Mouse (Mus musculus) testis, adult 2 months (tissue): ENCODE data around the gene Stra6. TPM values are rescaled to one million over a fixed set of nuclear protein-coding genes. Genes with fewer than 3 reads are reported as not detected.
A peak's percentile ranks its signal among the peaks of the same experiment; 100 is the strongest.

Experiments
- H3K27ac ChIP-seq: fragments of 200-500 bp; 2 replicates; pipeline ENCODE4 v1.5.1; 2012; ENCODE audit warnings: low read depth, low read length; ENCODE audit not compliant: control insufficient read depth, insufficient read depth
- H3K27me3 ChIP-seq: fragments of 200-500 bp; 2 replicates; pipeline ENCODE4 v1.6.1; 2012; ENCODE audit warnings: mild to moderate bottlenecking, low read length, moderate library complexity; ENCODE audit not compliant: control insufficient read depth, insufficient read depth
- H3K36me3 ChIP-seq: fragments of 200-500 bp; 2 replicates; pipeline ENCODE4 v1.6.1; 2012; ENCODE audit warnings: mild to moderate bottlenecking, low read length; ENCODE audit not compliant: control insufficient read depth, insufficient read depth
- H3K4me1 ChIP-seq: fragments of 200-500 bp; 2 replicates; pipeline ENCODE4 v1.6.1; 2012; ENCODE audit warnings: low read length; ENCODE audit not compliant: control insufficient read depth, insufficient read depth
- H3K4me3 ChIP-seq: fragments of 200-500 bp; 2 replicates; pipeline ENCODE4 v1.5.1; 2012; ENCODE audit warnings: low read depth, mild to moderate bottlenecking, low read length, moderate library complexity, mixed read lengths; ENCODE audit not compliant: control insufficient read depth
- CTCF ChIP-seq: fragments of 200-500 bp; IDR thresholded peaks from 2 replicates; pipeline ENCODE4 v1.5.1; 2012; ENCODE audit warnings: low read depth, mild to moderate bottlenecking, inconsistent platforms, low read length, moderate library complexity; ENCODE audit not compliant: control insufficient read depth, insufficient read depth, insufficient replicate concordance
- POLR2A ChIP-seq: fragments of 200-500 bp; IDR thresholded peaks from 2 replicates; pipeline ENCODE4 v1.6.1; 2012; ENCODE audit warnings: low read depth, mild to moderate bottlenecking, inconsistent platforms, low read length, moderate library complexity; ENCODE audit not compliant: control insufficient read depth
- polyA plus RNA-seq: library from polyadenylated mRNA; depleted of rRNA; stranded (reverse); fragments of >200 nt; gene quantifications from 2 replicates; pipeline ENCODE4 v1.2.3, GENCODE M21; 2012

Gene Stra6
- polyA plus RNA-seq, 1 experiment: 6.4 TPM

DNA sequence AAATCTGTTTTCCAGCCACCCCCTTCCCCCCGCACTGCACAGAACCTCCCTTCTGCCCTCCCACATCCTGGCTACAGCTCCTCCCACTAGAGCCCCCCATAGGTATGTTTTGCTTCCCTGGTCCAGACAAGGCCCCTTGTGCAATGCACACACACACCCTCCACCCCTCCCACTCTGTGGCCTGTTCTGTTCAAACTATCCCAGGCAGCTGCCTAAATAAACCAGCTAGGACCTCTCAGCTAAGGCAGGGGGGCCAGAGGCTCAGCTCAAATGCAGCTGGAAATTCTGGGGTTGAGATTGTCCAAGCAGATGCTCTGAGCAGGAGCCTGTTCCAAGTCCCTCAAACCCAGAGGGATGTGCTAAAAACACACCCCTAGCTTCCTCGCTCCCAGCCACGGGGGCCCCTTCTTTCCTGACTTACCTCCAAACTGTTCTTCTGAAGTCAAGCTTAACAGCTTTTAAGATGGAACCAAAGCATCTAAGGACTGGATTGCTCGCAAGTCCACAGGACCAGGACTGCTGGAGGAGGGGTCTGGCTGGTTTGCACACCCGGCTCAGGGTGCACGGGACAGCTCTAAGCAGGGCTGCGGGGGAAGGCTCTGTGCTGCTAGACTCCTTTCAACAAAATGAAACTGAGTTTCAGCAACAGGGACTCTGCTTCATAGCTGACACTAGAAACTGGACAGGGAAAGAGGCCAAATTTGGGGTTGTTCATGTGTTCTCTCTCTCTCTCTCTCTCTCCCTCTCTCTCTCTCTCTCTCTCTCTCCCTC lies 95.1 kb downstream of the Stra6 start:
- TF ChIP-seq CTCF (no peak), POLR2A (no peak)
- no peaks in the 10 kb centered on the region for H3K27me3 ChIP-seq
- H3K4me3 ChIP-seq: no peak overlapping the region
- no peaks in the 10 kb centered on the region for H3K36me3 ChIP-seq
- H3K27ac ChIP-seq: peak overlapping the region; percentile 18
- H3K4me1 ChIP-seq: peaks cover 2% of the 10 kb centered on the region; the same call in 1 of the 2 replicates

DNA sequence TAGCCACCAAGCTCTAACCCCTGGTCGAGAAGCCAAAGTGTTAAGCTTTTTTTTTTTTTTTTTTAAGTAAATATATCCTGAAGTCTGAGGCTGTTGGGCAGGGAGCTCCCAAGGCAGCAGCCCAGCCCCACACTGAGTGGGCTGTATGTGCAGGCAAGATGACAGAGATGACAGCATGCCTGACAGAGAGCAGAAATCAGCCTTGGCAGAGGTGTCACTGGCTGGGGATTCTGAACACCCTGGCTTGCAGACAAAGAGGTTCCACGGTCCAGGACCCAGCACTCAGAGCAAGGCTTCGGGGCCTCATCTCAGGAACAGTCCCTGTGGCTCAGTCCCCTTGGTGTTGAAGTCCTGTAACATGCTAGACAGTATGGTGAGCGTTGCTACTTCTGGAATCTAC lies 96.3 kb downstream of the Stra6 start:
- no peak overlapping the region for H3K4me3 ChIP-seq
- H3K4me1 ChIP-seq: peaks cover 2% of the 10 kb centered on the region; the same call in 1 of the 2 replicates
- no peaks in the 10 kb centered on the region for H3K27me3 ChIP-seq
- no peaks in the 10 kb centered on the region for H3K36me3 ChIP-seq
- no peak for TF ChIP-seq CTCF
- no peak for TF ChIP-seq POLR2A
- no peak overlapping the region for H3K27ac ChIP-seq

DNA sequence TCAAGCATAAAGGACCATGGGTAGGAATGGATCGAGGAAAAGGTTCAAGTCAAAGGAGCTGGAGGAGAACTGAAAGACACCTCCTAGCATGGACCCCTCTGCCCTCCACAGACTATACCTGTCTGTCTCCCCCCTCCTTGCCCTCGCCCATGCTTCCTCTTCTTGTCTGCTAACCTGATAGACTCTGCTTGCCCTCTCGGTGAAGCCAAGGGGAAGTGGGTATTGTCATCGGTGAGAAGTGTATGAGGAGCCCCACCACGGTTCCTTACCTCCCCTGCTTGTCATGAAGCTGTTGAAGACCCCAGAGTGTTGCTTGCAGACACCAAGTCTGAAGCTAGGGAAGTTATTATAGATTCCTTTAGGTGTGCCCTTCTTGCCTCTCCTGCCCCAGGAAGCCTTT lies 96.7 kb downstream of the Stra6 start:
- Histone ChIP-seq H3K27ac (no peak overlapping the region), H3K36me3 (no peaks in the 10 kb centered on the region), H3K27me3 (no peaks in the 10 kb centered on the region), H3K4me1 (peaks cover 2% of the 10 kb centered on the region; the same call in 1 of the 2 replicates), H3K4me3 (no peak overlapping the region)
- no peak for TF ChIP-seq CTCF
- no peak for TF ChIP-seq POLR2A

DNA sequence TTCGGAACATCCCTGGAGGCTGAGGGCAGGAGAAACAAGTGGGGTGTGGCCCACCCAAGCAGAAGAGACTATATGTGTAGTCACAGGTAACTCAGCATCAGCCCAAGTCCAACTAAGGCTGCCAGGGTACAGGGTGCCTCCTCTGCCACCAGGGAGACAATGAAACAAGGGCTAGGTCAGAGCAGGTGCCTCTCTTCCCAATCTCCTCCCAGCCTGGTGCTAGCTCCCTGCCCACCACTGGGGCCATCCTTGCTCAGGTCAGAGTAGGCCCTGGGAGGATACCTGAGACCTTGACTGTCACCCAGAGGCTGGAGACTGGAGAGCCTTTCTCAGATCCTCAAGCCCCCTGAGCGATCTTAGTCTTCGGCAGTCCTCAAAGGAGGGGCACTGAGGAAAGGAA lies 98.6 kb downstream of the Stra6 start:
- Histone ChIP-seq H3K27ac (no peak overlapping the region), H3K27me3 (no peaks in the 10 kb centered on the region), H3K4me1 (peaks cover 2% of the 10 kb centered on the region; the same call in 1 of the 2 replicates), H3K36me3 (no peaks in the 10 kb centered on the region), H3K4me3 (no peak overlapping the region)
- no peak for TF ChIP-seq POLR2A

DNA sequence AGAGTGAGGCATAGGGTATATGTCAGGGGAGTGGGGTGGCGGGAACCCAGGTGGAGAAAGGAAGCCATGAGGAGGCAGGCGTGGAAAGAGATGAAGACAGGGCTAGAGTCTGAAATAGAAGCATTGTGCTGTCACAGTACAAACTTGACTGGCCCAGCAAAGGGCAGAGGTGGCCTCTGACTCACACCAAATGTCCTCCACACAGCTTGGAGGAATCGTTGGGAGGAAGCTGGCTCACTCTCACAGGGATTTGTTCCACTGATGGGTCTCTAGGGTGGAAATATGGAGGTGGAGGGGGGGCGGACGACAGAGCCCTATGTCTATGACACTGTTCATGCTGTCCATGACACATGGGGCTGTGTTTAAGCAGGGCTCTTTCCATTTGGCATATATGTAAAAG lies 99.6 kb downstream of the Stra6 start:
- Histone ChIP-seq H3K27ac (no peak overlapping the region), H3K27me3 (no peaks in the 10 kb centered on the region), H3K4me3 (no peak overlapping the region), H3K4me1 (no peaks in the 10 kb centered on the region), H3K36me3 (no peaks in the 10 kb centered on the region)
- no peak for TF ChIP-seq CTCF
- TF ChIP-seq POLR2A: no peak

DNA sequence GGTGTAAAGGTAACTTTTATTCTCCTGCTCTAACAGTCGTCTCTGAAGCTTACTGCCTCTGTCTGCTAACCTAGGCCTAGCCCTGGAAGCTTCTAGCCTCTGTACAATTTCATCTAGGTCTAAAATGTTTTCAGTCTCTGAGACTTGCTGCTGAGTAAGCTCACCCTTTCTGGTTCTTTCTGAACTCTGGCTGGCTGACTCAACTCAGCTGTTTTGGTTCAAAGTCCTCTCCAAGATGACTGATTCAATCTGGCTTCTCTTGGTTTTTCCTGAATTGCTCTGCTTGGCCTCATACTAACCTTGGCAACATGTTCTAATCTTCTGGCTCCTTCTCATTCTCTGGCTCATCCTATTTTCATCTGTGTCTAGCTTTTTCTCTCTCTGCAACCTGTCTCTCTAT lies 102.2 kb downstream of the Stra6 start:
- Histone ChIP-seq H3K27me3 (no peaks in the 10 kb centered on the region), H3K36me3 (no peaks in the 10 kb centered on the region), H3K4me3 (no peak overlapping the region), H3K4me1 (no peaks in the 10 kb centered on the region), H3K27ac (no peak overlapping the region)
- TF ChIP-seq CTCF (no peak), POLR2A (no peak)

DNA sequence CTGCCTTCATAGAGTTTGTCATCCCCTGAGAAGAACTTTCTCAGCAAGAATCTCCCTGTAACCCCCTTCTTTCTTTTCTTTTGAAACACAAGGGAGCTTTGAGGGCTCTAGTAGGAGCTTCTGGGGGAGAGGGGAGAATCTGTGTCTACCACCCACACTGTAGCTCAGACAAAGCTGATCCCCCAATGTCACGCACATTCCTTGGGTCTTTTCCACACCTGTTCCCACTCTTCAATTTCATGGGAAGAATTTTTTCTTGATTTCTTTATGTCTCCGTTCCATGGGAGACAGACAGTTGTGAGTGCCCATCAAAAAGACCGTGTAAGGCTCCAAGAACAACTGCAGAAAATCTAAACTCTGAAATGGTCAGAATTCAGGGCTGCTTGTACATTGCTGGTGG lies 105.3 kb downstream of the Stra6 start:
- no peak for TF ChIP-seq POLR2A
- no peak for TF ChIP-seq CTCF

DNA sequence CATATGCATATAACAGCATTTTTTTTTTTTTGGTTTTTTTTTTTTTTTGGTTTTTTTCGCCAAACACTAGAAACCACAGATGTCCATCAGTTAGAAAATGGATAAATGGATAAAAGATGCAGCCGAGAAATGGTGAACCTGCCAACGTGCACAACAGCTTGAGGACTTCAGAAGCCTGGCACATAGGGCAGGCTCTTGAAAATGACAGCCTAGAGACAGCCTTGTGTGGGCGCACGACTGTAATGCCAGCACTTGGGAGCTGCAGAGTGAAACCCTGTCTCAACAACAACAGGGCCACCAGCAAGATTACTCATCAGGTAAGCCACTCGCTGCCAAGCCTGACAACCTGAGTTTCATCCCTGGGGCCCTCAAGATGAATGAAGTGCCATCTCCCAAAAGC lies 105.8 kb downstream of the Stra6 start:
- no peak overlapping the region for H3K27ac ChIP-seq
- TF ChIP-seq POLR2A: no peak
- TF ChIP-seq CTCF: no peak
- no peak overlapping the region for H3K4me3 ChIP-seq
- no peaks in the 10 kb centered on the region for H3K36me3 ChIP-seq
- no peaks in the 10 kb centered on the region for H3K4me1 ChIP-seq
- no peaks in the 10 kb centered on the region for H3K27me3 ChIP-seq

More for the DNA sequence above, 105.3 kb downstream of the Stra6 start:
- Histone ChIP-seq H3K4me3 (no peak overlapping the region), H3K27me3 (no peaks in the 10 kb centered on the region), H3K4me1 (no peaks in the 10 kb centered on the region), H3K27ac (no peak overlapping the region), H3K36me3 (no peaks in the 10 kb centered on the region)
